Mouse (Mus musculus): ENCODE measurements around the gene Mt1. TPM values are rescaled to one million over a fixed set of nuclear protein-coding genes. Genes with fewer than 3 reads are reported as not detected.

Mt1 gene
- total RNA-seq, 2 experiments from 2014 or later, result 636 to 650 TPM

GRCm38 (mm10) chr8:94179713-94180560 lies 1.1 kb downstream of the Mt1 start:
- no peak for TF ChIP-seq CTCF (conservative IDR thresholded peaks at IDR 0.05)
- peak overlapping the region; percentile 70 for H3K4me3 ChIP-seq
- peak overlapping the region; percentile 97 for H3K27ac ChIP-seq
- no peak for DNase-seq (ENCODE audit: low spot score in 2 of 2)

DNA sequence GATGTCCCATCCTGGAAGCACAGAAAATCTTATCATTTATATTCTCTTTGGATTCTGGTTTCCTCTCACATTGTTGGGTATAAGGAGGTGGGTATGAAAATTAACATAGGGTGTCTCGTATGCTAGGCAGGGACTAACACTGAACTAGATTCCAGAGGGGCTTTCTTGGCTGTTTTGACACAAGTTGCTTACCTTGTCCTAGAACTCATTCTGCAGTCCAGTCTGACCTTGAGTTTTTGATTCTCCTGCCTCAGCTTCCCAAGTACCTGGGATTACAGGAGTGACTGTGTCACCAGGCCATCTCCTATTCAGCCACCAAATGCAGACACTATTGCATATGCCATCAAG lies 1.7 kb downstream of the Mt1 start:
- Histone ChIP-seq H3K27ac (peak overlapping the region; percentile 97), H3K4me3 (peak overlapping the region; percentile 70)
- no peak for TF ChIP-seq CTCF (conservative IDR thresholded peaks at IDR 0.05)
- DNase-seq (ENCODE audit: low spot score in 2 of 2), result no peak

GRCm38 (mm10) chr8:94182055-94182929 lies 3.4 kb downstream of the Mt1 start:
- no peak for DNase-seq (ENCODE audit: low spot score in 2 of 2)
- peak overlapping the region; percentile 41; the same call in 1 of the 2 replicates for H3K4me3 ChIP-seq
- TF ChIP-seq CTCF (conservative IDR thresholded peaks at IDR 0.05), result no peak
- H3K27ac ChIP-seq, result peak overlapping the region; percentile 69; the same call in 1 of the 2 replicates

- Histone ChIP-seq H3K27ac (peak overlapping the region; percentile 69), H3K4me3 (peak overlapping the region; percentile 41)
- peak; percentile 82 for TF ChIP-seq CTCF (conservative IDR thresholded peaks at IDR 0.05)
- DNase-seq (ENCODE audit: low spot score in 2 of 2), result peak; percentile 70 to 76
These were observed 4.2 kb downstream of the Mt1 start for GRCm38 (mm10) chr8:94183117-94183516.

DNA sequence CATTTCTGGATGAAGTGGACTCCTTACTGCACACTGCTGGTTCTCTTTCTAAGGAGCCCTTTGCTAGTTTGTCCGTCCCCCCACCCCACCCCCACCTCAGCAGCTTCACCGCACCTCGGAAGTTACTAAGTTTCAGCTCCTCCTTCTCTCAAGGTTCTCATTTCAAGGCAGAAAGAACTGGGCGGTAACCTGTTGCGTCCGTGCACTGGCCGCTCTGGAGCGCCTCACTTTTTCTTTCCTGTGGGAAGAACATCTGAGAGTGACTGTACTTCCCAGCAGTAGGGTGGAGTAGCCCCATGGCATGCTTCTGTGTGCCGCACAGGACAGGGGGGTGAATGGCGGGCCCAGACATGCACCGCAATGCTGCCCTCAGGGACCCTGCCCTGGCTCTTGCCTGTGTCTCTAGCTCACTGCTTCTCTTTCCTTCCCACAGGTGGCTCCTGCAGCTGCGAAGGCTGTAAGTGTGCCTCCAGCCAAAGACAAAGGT lies 5.5 kb downstream of the Mt1 start:
- Histone ChIP-seq H3K4me3 (no peak overlapping the region), H3K27ac (no peak overlapping the region)
- no peak for TF ChIP-seq CTCF (conservative IDR thresholded peaks at IDR 0.05)
- no peak for DNase-seq (ENCODE audit: low spot score in 2 of 2)

- no peak for DNase-seq (ENCODE audit: low spot score in 2 of 2)
These were observed 6.9 kb downstream of the Mt1 start for GRCm38 (mm10) chr8:94185791-94186190.

GRCm38 (mm10) chr8:94186542-94186941 lies 7.7 kb downstream of the Mt1 start:
- Histone ChIP-seq H3K4me3 (no peak overlapping the region), H3K27ac (peak overlapping the region; percentile 87)
- peak in 1 of 2 experiments; percentile 47 for DNase-seq (ENCODE audit: low spot score in 2 of 2)
- TF ChIP-seq CTCF (conservative IDR thresholded peaks at IDR 0.05), result peak; percentile 75

More at GRCm38 (mm10) chr8:94185791-94186190, 6.9 kb downstream of the Mt1 start:
- Histone ChIP-seq H3K27ac (no peak overlapping the region), H3K4me3 (no peak overlapping the region)
- no peak for TF ChIP-seq CTCF (conservative IDR thresholded peaks at IDR 0.05)

GRCm38 (mm10) chr8:94187290-94188002 lies 8.6 kb downstream of the Mt1 start:
- no peak for TF ChIP-seq CTCF (conservative IDR thresholded peaks at IDR 0.05)
- Histone ChIP-seq H3K4me3 (no peak overlapping the region), H3K27ac (peak overlapping the region; percentile 87)
- DNase-seq (ENCODE audit: low spot score in 2 of 2), result no peak

DNA sequence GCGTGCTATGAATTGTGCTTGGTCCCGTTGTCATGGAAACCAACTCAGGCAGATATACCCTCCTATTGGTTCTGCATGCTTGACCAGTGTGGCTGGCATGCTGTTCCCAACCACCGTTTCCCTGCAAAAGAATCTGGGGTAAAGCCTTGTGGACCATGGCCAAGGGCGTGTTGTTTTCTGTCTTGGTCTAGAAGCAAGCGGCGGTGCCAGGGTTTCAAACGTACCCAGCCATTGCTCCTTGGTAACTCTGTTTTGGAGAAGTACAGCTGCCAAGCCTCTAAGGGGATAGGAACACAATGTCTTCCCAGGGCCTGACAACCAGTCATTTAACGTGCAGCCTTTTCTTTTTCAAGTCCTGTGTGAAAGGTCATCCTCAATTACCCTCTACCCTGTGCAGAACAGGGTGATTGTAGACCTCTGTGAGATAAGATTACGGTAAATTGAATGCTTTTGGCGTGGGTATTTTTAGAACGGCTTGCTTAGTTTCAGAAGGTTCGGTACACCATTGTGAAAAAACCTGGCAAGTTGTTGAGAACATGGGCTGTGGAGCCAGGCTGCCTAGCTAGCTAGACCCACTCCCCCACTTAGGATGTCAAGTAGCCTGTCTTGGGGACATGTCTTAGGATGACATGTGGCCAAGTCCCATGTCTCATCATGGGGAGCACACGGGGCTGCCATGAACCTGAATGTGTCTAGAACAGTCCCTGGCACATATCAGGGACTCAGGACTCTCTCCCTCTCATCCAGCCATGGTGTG lies 10.6 kb downstream of the Mt1 start:
- peak overlapping the region; percentile 87 for H3K27ac ChIP-seq
- no peak for TF ChIP-seq CTCF (conservative IDR thresholded peaks at IDR 0.05)
- no peak overlapping the region for H3K4me3 ChIP-seq
- peak; percentile 67 to 81 for DNase-seq (ENCODE audit: low spot score in 2 of 2)

GRCm38 (mm10) chr8:94191101-94191691 lies 12.3 kb downstream of the Mt1 start:
- TF ChIP-seq CTCF (conservative IDR thresholded peaks at IDR 0.05), result no peak
- Histone ChIP-seq H3K27ac (no peak overlapping the region), H3K4me3 (no peak overlapping the region)
- no peak for DNase-seq (ENCODE audit: low spot score in 2 of 2)

- no peak for TF ChIP-seq CTCF (conservative IDR thresholded peaks at IDR 0.05)
- Histone ChIP-seq H3K27ac (peak overlapping the region; percentile 48; the same call in 1 of the 2 replicates), H3K4me3 (no peak overlapping the region)
- no peak for DNase-seq (ENCODE audit: low spot score in 2 of 2)
These were observed 14.0 kb downstream of the Mt1 start for GRCm38 (mm10) chr8:94192926-94193325.
